Mouse (Mus musculus): ENCODE measurements around the gene Arhgef6. TPM values are rescaled to one million over a fixed set of nuclear protein-coding genes. Genes with fewer than 3 reads are reported as not detected.

The Arhgef6 gene
- polyA plus RNA-seq, 1 experiment from 2014 or later: 4.9 TPM

DNA sequence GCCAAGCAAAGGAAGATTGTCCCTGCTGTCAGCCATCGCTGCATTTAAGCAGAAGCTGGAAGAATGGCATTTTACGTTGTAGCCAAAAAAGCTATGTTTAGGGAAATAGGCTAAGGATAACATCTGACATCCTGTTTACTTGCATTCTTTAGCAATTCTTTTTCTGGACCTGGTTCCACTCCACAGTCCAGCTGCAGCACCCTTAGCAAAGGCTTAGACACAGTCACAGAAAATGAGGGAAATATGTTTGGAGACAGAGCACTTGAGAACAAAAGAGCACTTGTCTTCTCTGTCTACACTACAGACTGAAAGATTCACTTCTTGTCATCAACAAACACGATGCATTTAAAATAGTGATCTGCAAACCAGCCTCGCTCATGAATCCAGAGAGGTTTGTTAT is 691 bp upstream of the Arhgef6 start:
- ATAC-seq (ENCODE audit: low read depth): no peak
- no peaks in the 10 kb centered on the region for H3K36me3 ChIP-seq (ENCODE audit: control insufficient read depth, insufficient read depth, low read length)
- WGBS: 72% methylated on average over 4 of the region's 4 CpGs
- H3K27ac ChIP-seq (ENCODE audit: low read depth, low read length): no peak overlapping the region
- no peak overlapping the region for H3K4me3 ChIP-seq (ENCODE audit: low read depth, low read length)
- H3K9me3 ChIP-seq (ENCODE audit: control insufficient read depth, low read length): no peaks in the 10 kb centered on the region
- H3K27me3 ChIP-seq (ENCODE audit: control insufficient read depth, insufficient read depth, low read length): no peaks in the 10 kb centered on the region
- H3K4me1 ChIP-seq (ENCODE audit: control insufficient read depth, insufficient read depth, low read length): no peaks in the 10 kb centered on the region
- no peak overlapping the region for H3K9ac ChIP-seq (replicated peaks; ENCODE audit: low read depth, low read length)
- no peak overlapping the region for H3K4me2 ChIP-seq (ENCODE audit: low read depth, low read length)

DNA sequence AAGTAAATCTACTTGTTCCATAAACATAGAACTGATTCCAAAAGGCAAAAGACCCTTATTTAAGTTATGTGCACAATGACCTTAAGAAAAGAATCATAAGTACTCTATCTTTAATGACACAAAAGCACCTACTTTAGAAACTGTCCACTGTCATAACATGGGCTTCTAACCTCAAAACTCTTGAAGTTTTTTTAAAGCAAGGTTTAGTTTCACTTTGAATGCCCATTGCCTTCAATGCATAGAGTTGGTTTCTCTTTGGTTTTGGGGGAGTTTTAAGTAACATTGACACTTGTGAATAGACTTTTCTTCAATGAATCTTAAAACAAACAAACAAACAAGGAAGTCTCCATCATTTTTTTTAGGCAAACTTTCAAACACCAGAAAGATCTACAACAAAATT is 947 bp downstream of the Arhgef6 start:
- no peaks in the 10 kb centered on the region for H3K36me3 ChIP-seq (ENCODE audit: control insufficient read depth, insufficient read depth, low read length)
- H3K9ac ChIP-seq (replicated peaks; ENCODE audit: low read depth, low read length): no peak overlapping the region
- no peaks in the 10 kb centered on the region for H3K4me1 ChIP-seq (ENCODE audit: control insufficient read depth, insufficient read depth, low read length)
- no peak overlapping the region for H3K4me2 ChIP-seq (ENCODE audit: low read depth, low read length)
- no peak for ATAC-seq (ENCODE audit: low read depth)
- no peak overlapping the region for H3K27ac ChIP-seq (ENCODE audit: low read depth, low read length)
- no peaks in the 10 kb centered on the region for H3K9me3 ChIP-seq (ENCODE audit: control insufficient read depth, low read length)
- no peak overlapping the region for H3K4me3 ChIP-seq (ENCODE audit: low read depth, low read length)
- H3K27me3 ChIP-seq (ENCODE audit: control insufficient read depth, insufficient read depth, low read length): no peaks in the 10 kb centered on the region

DNA sequence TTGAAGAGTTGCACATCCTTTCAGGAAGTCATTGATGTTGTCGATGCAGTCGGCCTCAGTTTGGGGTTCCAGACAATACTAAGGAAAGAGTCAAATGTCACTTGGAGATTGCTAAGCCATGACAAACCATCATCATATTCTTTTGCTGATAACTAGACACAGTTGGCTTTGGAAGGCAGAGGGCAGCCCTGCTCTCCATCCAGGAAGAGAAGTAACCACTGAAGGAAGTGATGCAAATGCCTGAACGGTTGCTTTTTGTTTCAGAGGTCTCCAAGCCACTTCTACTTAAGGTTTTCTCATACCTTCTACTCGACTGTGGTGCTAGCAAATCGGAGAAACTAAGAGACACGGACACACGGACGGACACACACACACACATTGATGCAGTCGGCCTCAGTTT is 1.6 kb downstream of the Arhgef6 start:
- Histone ChIP-seq H3K9me3 (ENCODE audit: control insufficient read depth, low read length) (no peaks in the 10 kb centered on the region), H3K27ac (ENCODE audit: low read depth, low read length) (no peak overlapping the region), H3K4me2 (ENCODE audit: low read depth, low read length) (no peak overlapping the region), H3K27me3 (ENCODE audit: control insufficient read depth, insufficient read depth, low read length) (no peaks in the 10 kb centered on the region), H3K9ac (replicated peaks; ENCODE audit: low read depth, low read length) (no peak overlapping the region), H3K36me3 (ENCODE audit: control insufficient read depth, insufficient read depth, low read length) (no peaks in the 10 kb centered on the region), H3K4me3 (ENCODE audit: low read depth, low read length) (no peak overlapping the region), H3K4me1 (ENCODE audit: control insufficient read depth, insufficient read depth, low read length) (no peaks in the 10 kb centered on the region)
- ATAC-seq (ENCODE audit: low read depth): no peak
- 79% methylated on average over 9 of the region's 9 CpGs for whole genome bisulfite sequencing

DNA sequence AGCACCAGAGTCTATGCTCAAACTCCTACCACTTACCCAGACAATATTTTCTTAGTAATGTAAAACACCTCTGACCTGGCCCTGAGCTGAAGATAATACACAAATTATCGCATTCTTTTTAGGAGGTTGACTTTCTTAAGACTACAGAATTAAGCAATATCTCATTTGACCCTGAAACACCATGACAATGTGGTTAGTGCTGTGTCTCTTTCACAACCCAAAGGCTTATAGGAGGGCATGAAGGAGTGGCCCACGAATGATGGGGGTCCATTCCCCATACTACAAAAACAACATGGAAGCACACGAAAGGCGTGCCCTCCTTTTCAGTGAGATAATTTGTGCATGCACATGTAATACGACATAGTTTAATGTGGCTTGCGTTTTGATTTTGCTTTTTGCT is 3.2 kb downstream of the Arhgef6 start:
- Histone ChIP-seq H3K27ac (ENCODE audit: low read depth, low read length) (no peak overlapping the region), H3K4me3 (ENCODE audit: low read depth, low read length) (no peak overlapping the region), H3K36me3 (ENCODE audit: control insufficient read depth, insufficient read depth, low read length) (no peaks in the 10 kb centered on the region), H3K4me1 (ENCODE audit: control insufficient read depth, insufficient read depth, low read length) (no peaks in the 10 kb centered on the region), H3K9me3 (ENCODE audit: control insufficient read depth, low read length) (no peaks in the 10 kb centered on the region), H3K9ac (replicated peaks; ENCODE audit: low read depth, low read length) (no peak overlapping the region), H3K4me2 (ENCODE audit: low read depth, low read length) (no peak overlapping the region), H3K27me3 (ENCODE audit: control insufficient read depth, insufficient read depth, low read length) (no peaks in the 10 kb centered on the region)
- ATAC-seq (ENCODE audit: low read depth): no peak
- 90% methylated on average over 6 of the region's 6 CpGs for WGBS

DNA sequence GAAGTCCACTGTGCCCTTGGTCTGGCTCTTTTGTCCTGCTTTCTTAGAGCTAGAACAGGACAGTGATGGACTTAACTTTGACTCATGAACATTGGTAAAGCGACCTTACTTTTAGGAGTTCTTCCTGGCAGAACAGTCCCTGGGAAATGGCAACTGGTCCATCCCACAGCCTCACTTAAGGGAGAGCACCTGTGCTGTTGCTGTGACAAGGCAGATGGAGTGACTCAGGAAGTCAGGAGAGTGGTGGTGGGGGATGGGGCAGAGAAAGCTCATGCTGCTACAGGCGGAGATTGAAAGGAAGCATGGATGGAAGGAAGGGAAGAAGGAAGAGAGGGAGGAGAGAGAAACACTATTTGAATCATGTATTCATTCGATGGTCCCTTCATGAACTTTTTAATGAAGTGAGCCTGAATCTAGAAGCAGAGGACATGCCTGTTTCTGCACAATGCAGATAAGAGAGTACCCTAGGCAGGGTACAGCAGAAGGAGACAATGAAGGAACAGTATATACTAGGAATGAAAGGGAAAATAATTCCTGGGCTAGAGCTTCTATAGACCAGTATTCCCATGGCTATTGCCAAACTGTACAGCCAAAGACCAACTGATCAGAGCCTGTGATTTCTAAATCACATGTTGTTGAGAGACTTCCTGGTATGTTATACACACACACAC is 10.7 kb downstream of the Arhgef6 start:
- Histone ChIP-seq H3K4me2 (ENCODE audit: low read depth, low read length) (no peak overlapping the region), H3K27me3 (ENCODE audit: control insufficient read depth, insufficient read depth, low read length) (no peaks in the 10 kb centered on the region), H3K9me3 (ENCODE audit: control insufficient read depth, low read length) (no peaks in the 10 kb centered on the region), H3K9ac (replicated peaks; ENCODE audit: low read depth, low read length) (no peak overlapping the region), H3K4me1 (ENCODE audit: control insufficient read depth, insufficient read depth, low read length) (no peaks in the 10 kb centered on the region), H3K27ac (ENCODE audit: low read depth, low read length) (no peak overlapping the region), H3K4me3 (ENCODE audit: low read depth, low read length) (no peak overlapping the region), H3K36me3 (ENCODE audit: control insufficient read depth, insufficient read depth, low read length) (no peaks in the 10 kb centered on the region)
- 68% methylated on average over 3 of the region's 3 CpGs for WGBS
- no peak for ATAC-seq (ENCODE audit: low read depth)

DNA sequence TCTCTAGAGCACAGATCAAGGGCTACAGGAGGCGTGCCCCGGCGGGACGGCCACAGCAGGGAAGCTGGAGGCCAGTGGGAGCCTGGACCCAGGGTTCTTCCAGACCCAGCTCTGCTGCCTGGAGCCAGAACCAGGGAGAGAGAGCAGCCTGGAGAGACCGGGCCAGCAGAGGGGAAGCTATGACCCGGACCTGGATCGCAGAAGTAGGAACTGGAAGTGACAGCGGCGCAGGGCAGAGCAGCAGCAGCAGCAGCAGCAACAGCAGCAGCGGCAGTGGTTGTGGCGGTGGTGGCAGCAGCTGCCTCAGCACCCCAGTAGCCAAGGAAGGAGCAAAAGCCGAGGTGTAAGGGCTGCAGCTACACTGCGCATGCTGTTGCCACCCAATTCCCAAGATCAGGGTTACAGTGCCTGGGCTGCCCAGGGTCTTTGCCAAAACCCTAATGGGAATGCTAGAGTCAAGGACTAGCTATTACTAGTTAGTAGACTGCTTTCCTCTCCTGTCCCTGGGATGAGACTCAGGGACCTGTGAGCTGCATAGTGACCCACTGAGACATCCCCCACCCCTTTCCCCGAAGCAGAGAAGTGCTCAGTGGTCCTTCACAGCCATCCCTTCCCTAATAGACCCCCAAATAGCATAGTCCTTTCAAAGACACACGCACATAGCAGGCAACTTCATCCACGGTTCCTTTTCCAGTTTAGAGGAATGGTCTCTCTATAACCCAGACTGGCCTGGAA is 11.9 kb downstream of the Arhgef6 start:
- H3K27ac ChIP-seq (ENCODE audit: low read depth, low read length): no peak overlapping the region
- H3K36me3 ChIP-seq (ENCODE audit: control insufficient read depth, insufficient read depth, low read length): no peaks in the 10 kb centered on the region
- no peaks in the 10 kb centered on the region for H3K27me3 ChIP-seq (ENCODE audit: control insufficient read depth, insufficient read depth, low read length)
- WGBS: 35% methylated on average over 16 of the region's 16 CpGs
- no peaks in the 10 kb centered on the region for H3K4me1 ChIP-seq (ENCODE audit: control insufficient read depth, insufficient read depth, low read length)
- peak overlapping the region; percentile 72 for H3K4me2 ChIP-seq (ENCODE audit: low read depth, low read length)
- ATAC-seq (ENCODE audit: low read depth): peak; percentile 90
- no peaks in the 10 kb centered on the region for H3K9me3 ChIP-seq (ENCODE audit: control insufficient read depth, low read length)
- H3K9ac ChIP-seq (replicated peaks; ENCODE audit: low read depth, low read length): peak overlapping the region; percentile 32; the same call in 1 of the 2 replicates
- peak overlapping the region; percentile 38 for H3K4me3 ChIP-seq (ENCODE audit: low read depth, low read length)

DNA sequence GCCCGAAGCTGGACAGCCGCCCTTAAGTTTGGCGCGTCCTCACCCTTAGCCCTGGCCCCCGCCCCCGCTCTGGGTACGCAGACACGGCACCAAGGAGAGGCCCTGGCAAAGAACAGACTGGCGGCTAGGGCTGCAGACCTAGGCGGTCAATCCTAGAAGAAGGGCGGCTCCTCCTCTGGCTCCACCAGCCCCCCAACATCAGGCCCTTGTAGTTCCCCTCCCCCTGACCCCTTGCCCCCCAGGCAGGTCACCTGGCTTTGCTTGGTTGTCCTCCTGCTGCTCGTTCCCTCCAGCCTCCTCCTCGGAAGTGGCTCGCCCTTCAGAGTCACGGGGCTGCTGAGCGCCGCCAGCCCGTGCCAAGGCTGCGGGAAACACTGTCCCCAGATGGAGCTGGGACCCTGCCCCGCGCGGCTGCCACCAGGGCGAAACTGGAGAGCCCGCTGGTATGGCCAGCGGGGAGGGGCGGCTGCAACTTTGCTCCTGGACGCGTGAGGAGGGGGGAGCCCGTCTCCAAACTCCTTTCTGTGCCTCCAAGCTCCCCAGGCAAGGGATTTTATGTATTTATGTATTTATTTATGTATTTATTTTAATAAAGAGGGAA is 12.6 kb downstream of the Arhgef6 start:
- H3K36me3 ChIP-seq (ENCODE audit: control insufficient read depth, insufficient read depth, low read length): no peaks in the 10 kb centered on the region
- peak overlapping the region; percentile 38 for H3K4me3 ChIP-seq (ENCODE audit: low read depth, low read length)
- no peaks in the 10 kb centered on the region for H3K4me1 ChIP-seq (ENCODE audit: control insufficient read depth, insufficient read depth, low read length)
- peak; percentile 89 for ATAC-seq (ENCODE audit: low read depth)
- 18% methylated on average over 24 of the region's 29 CpGs for WGBS
- no peaks in the 10 kb centered on the region for H3K9me3 ChIP-seq (ENCODE audit: control insufficient read depth, low read length)
- H3K9ac ChIP-seq (replicated peaks; ENCODE audit: low read depth, low read length): peak overlapping the region; percentile 32; the same call in 1 of the 2 replicates
- H3K27me3 ChIP-seq (ENCODE audit: control insufficient read depth, insufficient read depth, low read length): no peaks in the 10 kb centered on the region
- H3K4me2 ChIP-seq (ENCODE audit: low read depth, low read length): peak overlapping the region; percentile 72
- no peak overlapping the region for H3K27ac ChIP-seq (ENCODE audit: low read depth, low read length)

DNA sequence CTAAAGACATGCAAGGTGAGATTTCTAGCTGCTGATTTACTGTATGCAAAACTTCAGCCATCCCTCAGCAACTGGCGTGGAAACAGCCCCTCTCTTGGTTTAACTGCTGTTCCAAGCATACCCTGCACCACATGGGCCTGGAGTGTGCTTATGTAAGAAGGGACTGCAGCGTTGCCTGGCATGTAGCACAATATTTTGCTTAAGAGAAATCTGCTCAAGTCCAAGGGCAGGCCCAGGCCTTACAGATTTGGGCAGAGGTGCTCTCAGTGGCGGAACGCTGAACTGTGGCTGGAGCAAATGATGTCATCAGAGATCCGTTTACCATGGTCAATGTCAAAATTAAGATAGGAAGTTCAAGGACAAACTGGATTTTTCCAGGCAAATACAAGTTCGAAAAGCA is 13.6 kb downstream of the Arhgef6 start:
- H3K27me3 ChIP-seq (ENCODE audit: control insufficient read depth, insufficient read depth, low read length): no peaks in the 10 kb centered on the region
- ATAC-seq (ENCODE audit: low read depth): no peak
- H3K4me3 ChIP-seq (ENCODE audit: low read depth, low read length): no peak overlapping the region
- H3K36me3 ChIP-seq (ENCODE audit: control insufficient read depth, insufficient read depth, low read length): no peaks in the 10 kb centered on the region
- no peaks in the 10 kb centered on the region for H3K9me3 ChIP-seq (ENCODE audit: control insufficient read depth, low read length)
- no peaks in the 10 kb centered on the region for H3K4me1 ChIP-seq (ENCODE audit: control insufficient read depth, insufficient read depth, low read length)
- no peak overlapping the region for H3K27ac ChIP-seq (ENCODE audit: low read depth, low read length)
- no peak overlapping the region for H3K9ac ChIP-seq (replicated peaks; ENCODE audit: low read depth, low read length)
- 78% methylated on average over 6 of the region's 6 CpGs for WGBS
- H3K4me2 ChIP-seq (ENCODE audit: low read depth, low read length): no peak overlapping the region

DNA sequence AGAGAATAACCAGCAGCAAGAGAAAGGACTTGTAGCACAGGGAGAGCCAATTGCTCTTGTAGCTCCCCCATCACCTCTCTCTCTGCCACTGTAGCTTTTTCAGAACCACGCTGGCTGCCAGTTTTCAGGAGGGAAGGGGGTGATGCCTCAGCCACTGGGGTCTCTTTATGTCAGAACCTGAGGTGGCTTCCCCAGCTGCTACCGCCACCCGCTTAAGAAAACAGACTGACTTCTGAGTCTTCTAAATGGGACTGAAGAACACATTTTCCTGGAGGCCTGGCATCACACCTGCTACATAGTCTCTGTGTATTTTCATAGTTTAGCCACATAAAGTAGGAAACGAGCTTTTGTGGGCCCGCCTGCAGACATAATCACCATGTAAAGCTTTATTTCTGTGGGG is 26.5 kb downstream of the Arhgef6 start:
- no peak for ATAC-seq (ENCODE audit: low read depth)
- 81% methylated on average over 5 of the region's 5 CpGs for WGBS

More for the DNA sequence above, 26.5 kb downstream of the Arhgef6 start:
- Histone ChIP-seq H3K4me1 (ENCODE audit: control insufficient read depth, insufficient read depth, low read length) (no peaks in the 10 kb centered on the region), H3K9me3 (ENCODE audit: control insufficient read depth, low read length) (no peaks in the 10 kb centered on the region), H3K4me2 (ENCODE audit: low read depth, low read length) (no peak overlapping the region), H3K27me3 (ENCODE audit: control insufficient read depth, insufficient read depth, low read length) (no peaks in the 10 kb centered on the region), H3K4me3 (ENCODE audit: low read depth, low read length) (no peak overlapping the region), H3K9ac (replicated peaks; ENCODE audit: low read depth, low read length) (no peak overlapping the region), H3K27ac (ENCODE audit: low read depth, low read length) (no peak overlapping the region), H3K36me3 (ENCODE audit: control insufficient read depth, insufficient read depth, low read length) (no peaks in the 10 kb centered on the region)

Data from neural tube, embryonic 14.5 days (tissue).